Mouse (Mus musculus) 416B (cell line): Measurements from ENCODE around the gene Gpsm3.

ENCODE experiments used
- DNase-seq: peaks from one replicate; pipeline ENCODE4 v3.0.0; 2011; ENCODE audit warnings: low read depth

Gene Gpsm3

DNA sequence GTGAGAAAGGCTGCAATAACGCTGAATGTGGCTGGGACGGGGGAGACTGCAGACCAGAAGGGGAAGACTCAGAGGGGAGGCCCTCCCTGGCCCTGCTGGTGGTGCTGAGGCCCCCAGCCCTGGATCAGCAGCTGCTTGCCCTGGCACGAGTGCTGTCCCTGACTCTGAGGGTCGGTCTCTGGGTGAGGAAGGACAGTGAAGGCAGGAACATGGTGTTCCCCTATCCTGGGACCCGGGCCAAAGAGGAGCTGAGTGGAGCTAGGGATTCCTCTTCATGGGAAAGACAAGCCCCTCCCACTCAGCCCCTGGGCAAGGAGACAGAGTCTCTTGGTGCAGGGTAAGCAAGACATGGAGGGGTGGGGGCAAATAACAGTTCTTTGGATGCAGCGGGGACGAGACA, 6.2 kb upstream of the Gpsm3 start:
- no peak for DNase-seq

GRCm38 (mm10) chr17:34583819-34584218, 5.8 kb upstream of the Gpsm3 start:
- no peak for DNase-seq

GRCm38 (mm10) chr17:34585121-34585520, 4.5 kb upstream of the Gpsm3 start:
- no peak for DNase-seq

DNA sequence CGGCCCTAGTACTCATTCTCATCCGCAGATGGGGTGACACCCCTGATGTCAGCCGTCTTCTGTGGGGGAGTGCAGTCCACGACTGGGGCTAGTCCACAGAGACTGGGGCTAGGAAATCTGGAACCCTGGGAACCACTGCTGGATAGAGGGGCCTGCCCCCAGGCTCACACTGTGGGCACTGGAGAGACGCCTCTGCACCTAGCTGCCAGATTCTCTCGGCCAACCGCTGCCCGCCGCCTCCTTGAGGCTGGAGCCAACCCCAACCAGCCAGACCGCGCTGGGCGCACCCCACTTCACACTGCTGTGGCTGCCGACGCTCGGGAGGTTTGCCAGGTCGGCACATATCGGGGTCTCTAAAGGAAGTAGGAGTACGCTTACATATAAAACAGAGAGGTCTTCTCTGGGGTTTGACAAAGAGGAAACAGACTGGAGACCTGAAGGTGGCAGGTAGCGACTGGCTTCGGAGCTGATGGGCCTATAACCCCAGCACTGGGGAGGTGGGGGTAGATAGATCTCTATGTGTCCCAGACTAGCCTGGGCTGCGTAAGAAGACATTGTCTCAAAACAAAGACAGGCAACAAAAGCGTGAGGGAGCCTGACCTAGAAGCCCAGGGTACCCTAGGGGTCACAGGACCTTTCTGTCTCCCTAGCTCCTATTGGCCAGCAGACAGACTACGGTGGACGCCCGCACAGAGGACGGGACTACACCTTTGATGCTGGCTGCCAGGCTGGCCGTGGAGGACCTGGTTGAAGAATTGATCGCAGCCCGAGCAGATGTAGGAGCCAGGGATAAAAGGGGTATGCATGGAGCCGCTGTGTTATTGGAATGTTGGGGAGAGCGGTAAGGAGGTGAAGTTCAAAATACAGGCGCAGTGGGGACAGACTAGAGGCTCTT, 3.5 kb upstream of the Gpsm3 start:
- no peak for DNase-seq

- peak; percentile 86 for DNase-seq
Measured at GRCm38 (mm10) chr17:34586796-34587422, 2.7 kb upstream of the Gpsm3 start.

DNA sequence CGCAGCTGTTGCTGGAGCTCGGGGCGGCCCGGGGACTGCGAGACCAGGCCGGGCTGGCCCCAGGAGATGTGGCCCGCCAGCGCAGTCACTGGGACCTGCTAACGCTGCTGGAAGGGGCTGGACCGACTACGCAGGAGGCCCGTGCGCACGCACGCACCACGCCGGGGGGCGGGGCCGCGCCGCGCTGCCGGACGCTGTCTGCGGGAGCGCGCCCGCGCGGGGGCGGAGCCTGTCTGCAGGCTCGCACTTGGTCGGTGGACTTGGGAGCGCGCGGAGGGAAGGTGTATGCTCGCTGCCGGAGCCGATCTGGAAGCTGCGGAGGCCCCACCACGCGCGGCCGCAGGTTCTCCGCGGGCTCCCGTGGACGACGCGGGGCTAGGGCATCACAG, 2.2 kb upstream of the Gpsm3 start:
- DNase-seq = peak; percentile 92

GRCm38 (mm10) chr17:34587814-34588213, 1.8 kb upstream of the Gpsm3 start:
- peak; percentile 54 for DNase-seq

- DNase-seq = peak; percentile 24
Measured at GRCm38 (mm10) chr17:34588767-34589166, 839 bp upstream of the Gpsm3 start.

- no peak for DNase-seq
Measured at GRCm38 (mm10) chr17:34589206-34589605, 400 bp upstream of the Gpsm3 start.

GRCm38 (mm10) chr17:34590154-34590987, 765 bp downstream of the Gpsm3 start:
- peak; percentile 42 for DNase-seq

GRCm38 (mm10) chr17:34591029-34591993, 1.7 kb downstream of the Gpsm3 start, which contains the start of gene Pbx2:
Gene Pbx2 (plus strand): TSS chr17:34591266.
- DNase-seq = peak; percentile 57

- DNase-seq = peak; percentile 90
Measured at GRCm38 (mm10) chr17:34591994-34592375, 2.4 kb downstream of the Gpsm3 start.

DNA sequence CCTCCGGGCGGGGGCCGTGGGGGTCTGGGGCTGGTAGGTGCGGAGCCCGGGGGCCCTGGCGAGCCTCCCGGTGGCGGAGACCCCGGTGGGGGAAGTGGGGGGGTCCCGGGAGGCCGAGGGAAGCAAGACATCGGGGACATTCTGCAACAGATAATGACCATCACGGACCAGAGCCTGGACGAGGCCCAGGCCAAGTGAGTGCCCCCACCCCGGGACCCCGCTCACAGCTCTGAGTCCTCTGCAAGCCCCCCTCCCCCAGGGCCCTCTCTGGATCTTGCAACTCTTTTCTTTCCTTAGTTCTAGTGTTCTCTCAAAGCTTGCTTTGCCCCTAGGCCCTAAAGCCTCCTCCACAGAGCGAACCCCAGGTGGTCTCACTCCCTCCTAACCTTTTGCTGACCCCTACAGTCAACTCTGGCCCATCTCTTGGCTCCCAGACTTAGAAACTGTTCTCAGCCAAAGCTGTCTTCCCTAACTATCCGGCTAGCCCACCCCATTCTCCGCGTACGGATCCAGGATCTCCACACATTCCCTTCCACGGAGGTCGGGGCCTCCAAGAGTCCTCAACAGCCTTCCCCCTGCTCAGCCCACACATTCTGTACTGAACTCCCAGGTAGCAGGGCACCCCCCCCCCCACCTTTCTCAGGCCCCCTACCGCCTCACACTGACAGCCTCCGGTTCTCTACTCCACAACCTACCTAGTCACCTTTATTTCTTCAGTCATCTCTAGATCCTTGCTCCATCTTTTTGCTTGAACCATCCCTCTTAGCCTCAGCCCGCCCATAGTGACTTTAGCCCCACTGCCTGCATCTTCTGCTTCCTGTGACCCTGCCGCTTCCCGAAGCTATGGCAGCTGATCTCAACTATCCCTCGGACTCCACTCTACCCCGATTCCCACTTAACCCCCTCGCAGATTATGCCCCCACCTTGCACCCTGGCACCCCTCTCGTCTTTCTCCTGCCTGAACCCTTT, 3.3 kb downstream of the Gpsm3 start:
- DNase-seq = peak; percentile 67

- DNase-seq = no peak
Measured at GRCm38 (mm10) chr17:34593752-34594525, 4.3 kb downstream of the Gpsm3 start.

DNA sequence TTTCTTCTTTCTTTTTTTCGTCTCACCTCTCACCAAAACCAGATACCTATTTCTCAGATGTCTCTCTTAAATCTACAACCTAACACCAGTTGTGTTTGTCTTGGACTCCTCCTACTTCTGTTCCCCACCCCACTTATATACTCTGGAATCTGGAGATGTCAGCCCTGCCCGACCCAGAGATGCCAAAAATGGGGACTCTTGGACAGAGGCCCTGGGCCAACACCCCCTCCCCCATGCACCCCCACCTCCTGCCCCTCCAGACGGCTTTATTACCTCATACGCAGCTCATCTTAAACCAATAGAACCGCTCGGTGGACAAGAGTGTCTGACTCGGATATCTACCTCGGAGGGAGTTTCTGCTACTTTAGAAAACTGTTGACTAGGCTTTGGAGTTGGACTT, 6.5 kb downstream of the Gpsm3 start:
- DNase-seq = no peak

- no peak for DNase-seq
Measured at GRCm38 (mm10) chr17:34597566-34598095, 8.0 kb downstream of the Gpsm3 start, which contains the start of gene Ager. Gene Ager (plus strand): TSS chr17:34597862.

- no peak for DNase-seq
Measured at GRCm38 (mm10) chr17:34599891-34600290, 10.3 kb downstream of the Gpsm3 start.

- no peak for DNase-seq
Measured at GRCm38 (mm10) chr17:34601796-34602195, 12.2 kb downstream of the Gpsm3 start.
